ENCODE assay signal across 10 mouse cellular contexts in the genomic region with DNA sequence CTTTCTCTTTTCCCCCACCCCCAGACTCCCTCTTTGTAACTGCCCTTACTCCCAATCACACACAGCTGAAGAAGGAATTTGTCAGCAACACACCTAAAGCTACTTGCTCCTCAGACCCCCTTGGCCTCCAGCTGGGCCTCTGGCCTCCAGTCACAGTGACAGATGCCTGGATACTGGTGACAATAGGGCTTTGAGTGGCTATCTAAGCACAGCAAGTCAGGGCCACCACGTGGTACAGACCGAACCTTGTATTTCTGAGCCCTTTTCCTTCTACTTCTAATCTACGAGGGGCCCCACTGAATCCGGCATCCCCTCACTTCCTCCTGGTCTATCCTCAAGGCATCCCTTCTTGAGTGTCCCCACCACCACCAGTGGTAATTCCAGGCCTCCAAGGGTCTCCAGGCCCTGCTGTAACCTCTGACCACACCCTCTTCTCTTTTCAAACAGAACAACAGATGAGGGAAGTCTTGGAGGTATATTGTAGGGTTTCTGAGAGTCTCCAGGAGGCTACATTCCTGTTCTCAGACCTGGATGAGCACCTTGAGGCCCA. TPM values are rescaled to one million over a fixed set of nuclear protein-coding genes. Genes with fewer than 3 reads are reported as not detected.
DNase-seq lines count a peak whose midpoint lies in the region; ATAC-seq lines count a peak whose summit lies in the region.
"Had no signal": no experiment of that assay in that cellular context is flagged by ENCODE, and none has a peak within 500 bp of the region (broad histone marks: within the 10 kb centered on the region; RNA-seq: fewer than 3 reads in every experiment).

No protein-coding gene starts in this region.

- 0 out of 2 replicates have a peak, but pooled peaks have one; percentile 7 for ATAC-seq in kidney, embryonic 14.5 days (ENCODE audit: low FRiP score, low TSS enrichment)
- ATAC-seq in hindbrain, embryonic 16.5 days: no peak
- ATAC-seq in neural tube, embryonic 13.5 days (ENCODE audit: low read depth): no peak
- ATAC-seq in granulocyte monocyte progenitor cell, adult 5-6 weeks (replicated peaks; ENCODE audit: poor library complexity, severe bottlenecking): no peak

- no peak overlapping the region for H3K27ac ChIP-seq in kidney, embryonic 14.5 days (ENCODE audit: low read depth, low read length)
- peak overlapping the region; percentile 80 for H3K27ac ChIP-seq in embryonic facial prominence, embryonic 10.5 days (replicated peaks)
- H3K27ac ChIP-seq in hindbrain, embryonic 16.5 days (ENCODE audit: low read depth, low read length): peak overlapping the region; percentile 95
- peak overlapping the region; percentile 95 for H3K27ac ChIP-seq in neural tube, embryonic 13.5 days (replicated peaks)

- no peak overlapping the region for H3K9ac ChIP-seq in kidney, embryonic 14.5 days (ENCODE audit: low read depth, low read length)
- peak overlapping the region; percentile 89 for H3K9ac ChIP-seq in hindbrain, embryonic 16.5 days (ENCODE audit: low read depth, low read length)
- peak overlapping the region; percentile 99 for H3K9ac ChIP-seq in neural tube, embryonic 13.5 days

- no peak overlapping the region for H3K4me3 ChIP-seq in kidney, embryonic 14.5 days (ENCODE audit: low read length)
- peak overlapping the region; percentile 65 for H3K4me3 ChIP-seq in embryonic facial prominence, embryonic 10.5 days
- peak overlapping the region; percentile 82 for H3K4me3 ChIP-seq in hindbrain, embryonic 16.5 days (ENCODE audit: low read length)
- peak overlapping the region; percentile 98 for H3K4me3 ChIP-seq in neural tube, embryonic 13.5 days

- WGBS in kidney, embryonic 14.5 days: 58% methylated on average over 4 of the region's 4 CpGs
- 48% methylated on average over 4 of the region's 4 CpGs for WGBS in embryonic facial prominence, embryonic 10.5 days
- WGBS in hindbrain, embryonic 16.5 days: 19% methylated on average over 4 of the region's 4 CpGs
- WGBS in neural tube, embryonic 13.5 days: 21% methylated on average over 4 of the region's 4 CpGs

- H3K4me1 ChIP-seq in kidney, embryonic 14.5 days (ENCODE audit: control insufficient read depth, insufficient read depth, low read length): peaks cover 19% of the 10 kb centered on the region
- peaks cover 45% of the 10 kb centered on the region for H3K4me1 ChIP-seq in embryonic facial prominence, embryonic 10.5 days
- H3K4me1 ChIP-seq in hindbrain, embryonic 16.5 days (ENCODE audit: control insufficient read depth, insufficient read depth, low read depth, low read length): peaks cover 38% of the 10 kb centered on the region
- H3K4me1 ChIP-seq in neural tube, embryonic 13.5 days (replicated peaks): peaks cover 58% of the 10 kb centered on the region

- peaks cover 49% of the 10 kb centered on the region for H3K27me3 ChIP-seq in kidney, embryonic 14.5 days (ENCODE audit: control insufficient read depth, insufficient read depth, low read length)
- H3K27me3 ChIP-seq in embryonic facial prominence, embryonic 10.5 days (replicated peaks; ENCODE audit: low read depth, poor library complexity, severe bottlenecking): peaks cover 68% of the 10 kb centered on the region
- no peaks in the 10 kb centered on the region for H3K27me3 ChIP-seq in hindbrain, embryonic 16.5 days (replicated peaks; ENCODE audit: control insufficient read depth, insufficient read depth, low read length)
- H3K27me3 ChIP-seq in neural tube, embryonic 13.5 days: peaks cover 10% of the 10 kb centered on the region; the same call in 1 of the 2 replicates

- no peak overlapping the region for H3K4me2 ChIP-seq in kidney, embryonic 14.5 days (replicated peaks; ENCODE audit: low read depth, low read length)
- H3K4me2 ChIP-seq in hindbrain, embryonic 16.5 days (ENCODE audit: low read length): peak overlapping the region; percentile 80
- peak overlapping the region; percentile 87 for H3K4me2 ChIP-seq in neural tube, embryonic 13.5 days

- no peak for DNase-seq in kidney, postnatal 14 days
- no peak for DNase-seq in embryonic facial prominence, embryonic 10.5 days (ENCODE audit: low spot score)
- DNase-seq in left cerebral cortex, adult 18-20 months (ENCODE audit: low spot score in 2 of 2): no peak
- DNase-seq in kidney, postnatal 25 days: no peak

- H3K9me3 ChIP-seq in kidney, embryonic 14.5 days (ENCODE audit: control insufficient read depth, low read length): no peaks in the 10 kb centered on the region
- no peaks in the 10 kb centered on the region for H3K9me3 ChIP-seq in embryonic facial prominence, embryonic 10.5 days
- H3K9me3 ChIP-seq in hindbrain, embryonic 16.5 days (ENCODE audit: control insufficient read depth, low read length): no peaks in the 10 kb centered on the region
- H3K9me3 ChIP-seq in neural tube, embryonic 13.5 days: no peaks in the 10 kb centered on the region

- no peaks in the 10 kb centered on the region for H3K36me3 ChIP-seq in kidney, embryonic 14.5 days (ENCODE audit: control insufficient read depth, insufficient read depth, low read length)
- H3K36me3 ChIP-seq in embryonic facial prominence, embryonic 10.5 days (replicated peaks): no peaks in the 10 kb centered on the region
- no peaks in the 10 kb centered on the region for H3K36me3 ChIP-seq in hindbrain, embryonic 16.5 days (ENCODE audit: control insufficient read depth, insufficient read depth, low read length)
- H3K36me3 ChIP-seq in neural tube, embryonic 13.5 days: 0 out of 2 replicates have a peak, but pooled peaks cover 5% of the 10 kb centered on the region

RNA-seq across cellular contexts. Expression of a gene that starts 2.0 kb away (rescaled TPM):
- 0.12 and 0.20 TPM in 2 replicates for polyA plus RNA-seq in kidney, embryonic 14.5 days (2014; fragmentation: Nextera tagmentation; extraction: Ambion mirVana)
- polyA plus RNA-seq in embryonic facial prominence, embryonic 10.5 days (2016; fragmentation: Nextera tagmentation; extraction: Ambion mirVana): 8.2 and 10.1 TPM in 2 replicates
- polyA plus RNA-seq in hindbrain, embryonic 16.5 days (2015; fragmentation: Nextera tagmentation; extraction: Ambion mirVana): 77.8 and 80.4 TPM in 2 replicates
- polyA plus RNA-seq in neural tube, embryonic 13.5 days (2015; fragmentation: Nextera tagmentation; extraction: Ambion mirVana): 82.7 and 86.9 TPM in 2 replicates
- total RNA-seq in left cerebral cortex, adult 18-20 months (2021): 100 to 1,000 TPM; 144 TPM
- not detected in 2 replicates for total RNA-seq in granulocyte monocyte progenitor cell, adult 5-6 weeks (2014; fragmentation: Nextera tagmentation)
- total RNA-seq in granulocyte monocyte progenitor cell, adult 5-6 weeks (2017): 0.31 TPM in 1 of 2 replicates, not detected in the other

RNA-seq across cellular contexts. Expression of a gene that starts 21.3 kb away (rescaled TPM):
- not detected in 2 replicates for polyA plus RNA-seq in kidney, embryonic 14.5 days (2014; fragmentation: Nextera tagmentation; extraction: Ambion mirVana)
- not detected in 2 replicates for polyA plus RNA-seq in embryonic facial prominence, embryonic 10.5 days (2016; fragmentation: Nextera tagmentation; extraction: Ambion mirVana)
- polyA plus RNA-seq in hindbrain, embryonic 16.5 days (2015; fragmentation: Nextera tagmentation; extraction: Ambion mirVana): not detected in 2 replicates
- polyA plus RNA-seq in neural tube, embryonic 13.5 days (2015; fragmentation: Nextera tagmentation; extraction: Ambion mirVana): not detected in 2 replicates
- total RNA-seq in left cerebral cortex, adult 18-20 months (2021): 1 to 10 TPM; 1.4 to 3.8 TPM
- not detected in 2 replicates for total RNA-seq in granulocyte monocyte progenitor cell, adult 5-6 weeks (2014; fragmentation: Nextera tagmentation)
- not detected in 2 replicates for total RNA-seq in granulocyte monocyte progenitor cell, adult 5-6 weeks (2017)
- total RNA-seq: adrenal gland, postnatal 4 days had no signal
- polyA plus RNA-seq: large intestine, adult 2 months had no signal

RNA-seq across cellular contexts. Expression of a gene that starts 21.4 kb away (rescaled TPM):
- 9.9 and 11.0 TPM in 2 replicates for polyA plus RNA-seq in kidney, embryonic 14.5 days (2014; fragmentation: Nextera tagmentation; extraction: Ambion mirVana)
- polyA plus RNA-seq in embryonic facial prominence, embryonic 10.5 days (2016; fragmentation: Nextera tagmentation; extraction: Ambion mirVana): 9.1 and 10.2 TPM in 2 replicates
- 16.6 and 16.7 TPM in 2 replicates for polyA plus RNA-seq in hindbrain, embryonic 16.5 days (2015; fragmentation: Nextera tagmentation; extraction: Ambion mirVana)
- polyA plus RNA-seq in neural tube, embryonic 13.5 days (2015; fragmentation: Nextera tagmentation; extraction: Ambion mirVana): 16.5 and 16.6 TPM in 2 replicates
- total RNA-seq in left cerebral cortex, adult 18-20 months (2021): 10 to 100 TPM; 19.8 to 21.1 TPM
- total RNA-seq in granulocyte monocyte progenitor cell, adult 5-6 weeks (2014; fragmentation: Nextera tagmentation): 6.2 and 8.7 TPM in 2 replicates
- 5.8 and 9.3 TPM in 2 replicates for total RNA-seq in granulocyte monocyte progenitor cell, adult 5-6 weeks (2017)

RNA-seq across cellular contexts. Expression of a gene that starts 35.4 kb away (rescaled TPM):
- polyA plus RNA-seq in kidney, embryonic 14.5 days (2014; fragmentation: Nextera tagmentation; extraction: Ambion mirVana): 29.9 and 41.5 TPM in 2 replicates
- polyA plus RNA-seq in embryonic facial prominence, embryonic 10.5 days (2016; fragmentation: Nextera tagmentation; extraction: Ambion mirVana): 38.6 and 41.7 TPM in 2 replicates
- 60.9 and 62.3 TPM in 2 replicates for polyA plus RNA-seq in hindbrain, embryonic 16.5 days (2015; fragmentation: Nextera tagmentation; extraction: Ambion mirVana)
- 47.9 and 57.8 TPM in 2 replicates for polyA plus RNA-seq in neural tube, embryonic 13.5 days (2015; fragmentation: Nextera tagmentation; extraction: Ambion mirVana)
- 10 to 100 TPM; 43.0 to 49.9 TPM for total RNA-seq in left cerebral cortex, adult 18-20 months (2021)
- 21.1 and 29.5 TPM in 2 replicates for total RNA-seq in granulocyte monocyte progenitor cell, adult 5-6 weeks (2014; fragmentation: Nextera tagmentation)
- total RNA-seq in granulocyte monocyte progenitor cell, adult 5-6 weeks (2017): 28.2 and 30.3 TPM in 2 replicates

RNA-seq across cellular contexts. Expression of a gene that starts 47.2 kb away (rescaled TPM):
- 104 and 118 TPM in 2 replicates for polyA plus RNA-seq in kidney, embryonic 14.5 days (2014; fragmentation: Nextera tagmentation; extraction: Ambion mirVana)
- 107 and 115 TPM in 2 replicates for polyA plus RNA-seq in embryonic facial prominence, embryonic 10.5 days (2016; fragmentation: Nextera tagmentation; extraction: Ambion mirVana)
- polyA plus RNA-seq in hindbrain, embryonic 16.5 days (2015; fragmentation: Nextera tagmentation; extraction: Ambion mirVana): 93.7 and 97.3 TPM in 2 replicates
- polyA plus RNA-seq in neural tube, embryonic 13.5 days (2015; fragmentation: Nextera tagmentation; extraction: Ambion mirVana): 101 and 108 TPM in 2 replicates
- 10 to 100 TPM; 91.4 to 95.1 TPM for total RNA-seq in left cerebral cortex, adult 18-20 months (2021)
- 61.4 and 68.4 TPM in 2 replicates for total RNA-seq in granulocyte monocyte progenitor cell, adult 5-6 weeks (2014; fragmentation: Nextera tagmentation)
- 127 and 144 TPM in 2 replicates for total RNA-seq in granulocyte monocyte progenitor cell, adult 5-6 weeks (2017)
